Mouse (Mus musculus): ENCODE measurements around the gene Sh2d1b2.
A peak's percentile ranks its signal among the peaks of the same experiment; 100 is the strongest.

Sh2d1b2 gene

DNA sequence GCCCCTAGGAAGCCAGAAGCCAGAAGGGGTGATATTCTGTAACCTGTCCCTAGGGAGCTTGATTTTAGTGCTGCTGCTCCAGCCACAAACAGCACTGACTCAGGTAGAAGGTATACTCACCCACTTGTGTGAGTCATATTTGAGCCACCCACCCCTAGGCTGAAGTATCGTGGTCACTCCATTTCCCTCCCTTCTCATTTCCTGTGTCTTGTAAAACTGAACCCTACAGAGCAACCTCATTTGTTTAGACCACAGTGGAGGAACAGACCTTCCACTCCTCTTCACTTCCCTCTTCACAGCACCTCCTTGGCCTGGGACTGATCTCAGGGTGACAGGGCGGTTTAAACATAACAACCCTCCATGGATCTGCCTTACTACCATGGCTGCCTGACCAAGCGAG is 44.5 kb downstream of the Sh2d1b2 start, which contains the start of gene Sh2d1b1:
Gene Sh2d1b1, plus strand, starts transcription at position 305 of the 400 bp plus-strand sequence.
- no peak for DNase-seq (ENCODE audit: inconsistent ontology term)

- no peak for DNase-seq (ENCODE audit: inconsistent ontology term)
Observed at GRCm38 (mm10) chr1:170282415-170283129, 50.0 kb downstream of the Sh2d1b2 start.

GRCm38 (mm10) chr1:170292239-170292951 is 59.8 kb downstream of the Sh2d1b2 start:
- DNase-seq (ENCODE audit: inconsistent ontology term): peak; percentile 78

DNA sequence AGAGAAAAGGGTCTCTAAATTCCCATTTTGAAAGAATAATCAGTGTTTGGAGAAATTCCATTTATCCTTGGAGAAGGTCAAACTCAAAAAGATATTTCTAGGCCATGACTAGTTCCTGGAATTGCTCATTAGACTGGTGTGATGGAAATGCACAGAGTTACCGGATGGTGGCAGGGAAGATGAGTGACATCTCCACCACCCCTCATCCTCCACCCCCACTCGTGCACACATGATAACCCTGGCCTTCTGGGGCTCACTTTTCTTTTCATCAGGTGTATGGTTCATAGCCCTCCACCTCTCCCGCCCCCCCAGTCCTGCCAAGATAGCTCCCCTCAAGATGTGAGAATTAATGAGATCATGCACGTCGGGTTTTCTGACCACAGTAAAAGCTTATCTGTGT is 60.7 kb downstream of the Sh2d1b2 start:
- DNase-seq (ENCODE audit: inconsistent ontology term): no peak

DNA sequence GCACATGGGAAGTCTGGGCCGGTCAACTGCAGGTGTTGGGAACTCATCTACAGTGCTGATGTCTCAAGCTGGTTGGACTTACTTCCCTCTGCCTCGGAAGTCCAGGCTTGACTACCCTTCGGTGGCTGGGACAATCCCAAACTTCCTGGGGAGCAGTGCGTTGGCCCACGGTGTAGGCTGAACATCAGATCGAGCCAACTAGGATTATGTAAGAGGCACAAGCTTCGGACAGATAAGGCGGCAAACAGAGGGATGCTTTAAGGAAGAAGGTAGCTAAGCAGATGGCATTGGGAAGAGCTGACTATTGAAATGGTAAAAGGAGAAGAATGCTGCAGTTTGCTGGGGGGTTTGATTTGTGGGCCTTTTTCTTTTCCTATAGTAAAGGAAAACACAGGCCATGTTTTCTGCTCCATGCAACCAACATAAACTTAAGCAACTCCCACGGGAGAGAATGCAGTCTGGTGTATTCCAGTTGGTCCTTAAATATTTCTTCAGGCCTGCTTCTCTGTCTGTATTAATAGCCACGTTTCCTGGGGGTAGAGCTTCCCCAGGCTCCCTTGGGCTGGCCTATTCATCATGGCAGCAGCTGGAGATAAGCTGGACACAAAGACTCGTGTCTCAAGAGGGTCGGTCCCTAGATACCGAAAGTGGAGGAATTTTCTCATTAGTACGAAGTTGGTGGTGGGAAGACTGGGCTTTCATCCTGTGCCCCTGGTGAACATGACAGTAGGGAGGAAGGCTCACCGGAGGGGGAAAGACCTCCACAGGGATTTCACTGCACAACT is 62.4 kb downstream of the Sh2d1b2 start:
- no peak for DNase-seq (ENCODE audit: inconsistent ontology term)

GRCm38 (mm10) chr1:170299496-170299895 is 66.9 kb downstream of the Sh2d1b2 start:
- DNase-seq (ENCODE audit: inconsistent ontology term): no peak

- DNase-seq (ENCODE audit: inconsistent ontology term): peak; percentile 3
Observed at GRCm38 (mm10) chr1:170301686-170302085, 69.1 kb downstream of the Sh2d1b2 start.

DNA sequence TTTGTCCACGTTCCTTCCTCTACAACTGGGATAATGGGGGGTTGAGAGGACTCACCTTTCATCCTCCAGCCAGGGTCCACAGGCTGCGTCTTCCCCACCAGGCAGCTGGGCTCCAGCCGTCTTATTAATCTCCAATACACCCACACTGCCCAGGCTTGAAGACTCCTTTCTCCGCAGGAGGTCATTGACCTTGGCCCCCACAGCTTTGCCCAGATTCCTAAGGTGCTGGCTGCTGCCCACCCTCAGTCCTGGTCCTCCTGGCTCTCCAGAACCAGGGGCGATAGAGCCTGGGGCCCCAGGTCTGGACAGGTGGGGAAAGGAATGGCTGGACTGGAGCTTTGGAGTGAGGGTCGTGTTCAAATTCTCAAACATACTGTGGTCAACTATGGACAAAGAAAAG is 69.9 kb downstream of the Sh2d1b2 start:
- DNase-seq (ENCODE audit: inconsistent ontology term): no peak

DNA sequence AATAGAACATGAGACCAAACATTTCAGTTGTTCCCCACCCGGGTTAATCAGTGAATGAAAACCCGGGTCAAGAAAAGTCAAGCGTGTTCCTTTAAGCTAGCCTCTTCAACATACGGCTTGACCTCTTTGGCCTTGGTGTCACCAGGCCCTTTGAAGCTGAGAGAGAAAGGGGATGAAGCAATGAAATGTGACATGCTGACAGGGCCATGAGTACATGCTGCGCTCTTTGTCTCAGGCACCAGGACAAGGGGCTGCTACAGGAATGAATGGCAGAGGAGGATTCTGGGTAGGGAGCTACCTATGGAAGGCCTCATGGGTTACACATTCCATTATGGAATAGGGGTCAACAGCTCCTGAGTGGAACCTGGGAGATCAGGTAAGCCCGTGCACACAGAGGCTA is 70.6 kb downstream of the Sh2d1b2 start:
- DNase-seq (ENCODE audit: inconsistent ontology term): no peak

Data from Muller cell, postnatal 12 days (primary cell).